In the genomic region with DNA sequence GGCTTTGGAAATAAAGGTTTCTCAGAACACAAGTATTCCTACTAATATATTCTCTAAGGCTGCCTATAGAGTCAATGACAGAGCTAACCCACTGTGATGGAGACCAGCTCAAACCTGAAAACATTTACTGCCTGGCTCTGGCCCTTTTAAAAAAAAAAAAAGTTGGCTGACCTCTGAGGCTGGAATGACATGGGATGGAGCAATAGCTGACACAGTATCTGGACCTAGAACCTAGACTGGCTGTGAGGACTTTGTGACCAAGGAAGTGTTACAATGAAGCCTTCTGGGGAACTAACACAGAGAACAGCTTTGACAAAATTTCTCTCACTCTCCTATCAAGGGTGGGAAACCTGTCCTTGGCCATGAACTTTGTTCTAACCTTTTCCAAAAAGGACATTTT, we compare ENCODE assay signal across 16 mouse cellular contexts. TPM values are rescaled to one million over a fixed set of nuclear protein-coding genes. Genes with fewer than 3 reads are reported as not detected.
DNase-seq lines count a peak whose midpoint lies in the region; ATAC-seq and TF ChIP-seq lines count a peak whose summit lies in the region.
"Had no signal": no experiment of that assay in that cellular context is flagged by ENCODE, and none has a peak within 500 bp of the region (broad histone marks: within the 10 kb centered on the region; RNA-seq: fewer than 3 reads in every experiment).

No protein-coding gene starts in this region.

- no peaks in the 10 kb centered on the region for H3K27me3 ChIP-seq in heart, embryonic 11.5 days (ENCODE audit: control insufficient read depth, insufficient read depth, low read length)
- no peaks in the 10 kb centered on the region for H3K27me3 ChIP-seq in liver, adult 2 months (ENCODE audit: control insufficient read depth, insufficient read depth, low read length)
- 0 out of 2 replicates have a peak, but pooled peaks cover 1% of the 10 kb centered on the region for H3K27me3 ChIP-seq in liver, postnatal 0 days (ENCODE audit: insufficient read depth, low read length)
- H3K27me3 ChIP-seq: limb, embryonic 12.5 days had no signal

- peaks cover 61% of the 10 kb centered on the region for H3K4me1 ChIP-seq in heart, embryonic 11.5 days (ENCODE audit: control insufficient read depth, insufficient read depth, low read length)
- H3K4me1 ChIP-seq in liver, adult 2 months (ENCODE audit: control insufficient read depth, insufficient read depth, low read length) = peaks cover 61% of the 10 kb centered on the region
- peaks cover 48% of the 10 kb centered on the region for H3K4me1 ChIP-seq in liver, postnatal 0 days (ENCODE audit: insufficient read depth)

- peaks cover 42% of the 10 kb centered on the region for H3K79me2 ChIP-seq in liver, adult 2 months (ENCODE audit: control insufficient read depth, insufficient read depth, low read length)

- TF ChIP-seq EP300 in liver, postnatal 0 days (IDR thresholded peaks at IDR 0.05; ENCODE audit: low read depth) = peak; percentile 70

- H3K9ac ChIP-seq in heart, embryonic 11.5 days (ENCODE audit: low read depth, low read length) = 0 out of 2 replicates have a peak overlapping the region, but pooled peaks have one; percentile 10
- H3K9ac ChIP-seq in liver, adult 2 months (ENCODE audit: low read depth, low read length) = peak overlapping the region; percentile 64; the same call in 1 of the 2 replicates
- no peak overlapping the region for H3K9ac ChIP-seq in liver, postnatal 0 days (replicated peaks)
- H3K9ac ChIP-seq: forebrain, postnatal 0 days; limb, embryonic 12.5 days; neural tube, embryonic 13.5 days had no signal

- no peak for TF ChIP-seq POLR2A in liver, adult 2 months (IDR thresholded peaks at IDR 0.05; ENCODE audit: extremely low read depth, insufficient read depth, low read length)

- H3K4me2 ChIP-seq in heart, embryonic 11.5 days = peak overlapping the region; percentile 35; the same call in 1 of the 2 replicates
- H3K4me2 ChIP-seq in liver, postnatal 0 days (ENCODE audit: low read depth, low read length) = peak overlapping the region; percentile 43
- H3K4me2 ChIP-seq: limb, embryonic 12.5 days; neural tube, embryonic 13.5 days had no signal

- H3K27ac ChIP-seq in heart, embryonic 11.5 days (ENCODE audit: low read depth, low read length) = no peak overlapping the region
- H3K27ac ChIP-seq in liver, adult 2 months (replicated peaks; ENCODE audit: insufficient read depth, low read depth, low read length) = peak overlapping the region; percentile 97
- H3K27ac ChIP-seq in liver, postnatal 0 days (ENCODE audit: low read depth) = peak overlapping the region; percentile 88
- H3K27ac ChIP-seq: hindbrain, embryonic 10.5 days; limb, embryonic 12.5 days; midbrain, embryonic 10.5 days; neural tube, embryonic 13.5 days had no signal

- no peak overlapping the region for H3K4me3 ChIP-seq in heart, embryonic 11.5 days (ENCODE audit: low read depth, low read length)
- H3K4me3 ChIP-seq in liver, adult 2 months (ENCODE audit: insufficient read depth, low read depth, low read length) = peak overlapping the region; percentile 28
- H3K4me3 ChIP-seq in liver, postnatal 0 days (ENCODE audit: low read depth, low read length) = no peak overlapping the region
- H3K4me3 ChIP-seq: hindbrain, embryonic 10.5 days; limb, embryonic 12.5 days; midbrain, embryonic 10.5 days; neural tube, embryonic 13.5 days had no signal

- ATAC-seq in heart, embryonic 11.5 days (replicated peaks; ENCODE audit: insufficient number of reproducible peaks, low FRiP score, low TSS enrichment) = no peak
- ATAC-seq in liver, postnatal 0 days = peak; percentile 74
- ATAC-seq: forebrain, postnatal 0 days; inflammation-experienced regulatory T-cells, adult 6 months had no signal

- DNase-seq in heart, postnatal 25 days (ENCODE audit: low spot score) = no peak
- DNase-seq in liver, adult 2 months (ENCODE audit: extremely low read depth, low read depth, low spot score) = peak; percentile 95
- DNase-seq in liver = no peak
- peak; percentile 12 for DNase-seq in kidney, postnatal 10 days
- DNase-seq in liver, postnatal 0 days = no peak
- no peak for DNase-seq in thymus, adult 18-20 months
- DNase-seq in frontal cortex, postnatal 36 days (ENCODE audit: low spot score in 2 of 2) = no peak
- DNase-seq: cerebellum, postnatal 14 days; forebrain, postnatal 0 days; thymus, adult 2 months had no signal

- intact Hi-C loops in heart, postnatal 25 days (cut with DNase I) = no loop called here

- TF ChIP-seq CTCF in liver, adult 2 months (IDR thresholded peaks at IDR 0.05; ENCODE audit: low read depth, low read length) = no peak
- no peak for TF ChIP-seq CTCF in liver, postnatal 0 days (IDR thresholded peaks at IDR 0.05; ENCODE audit: low read depth)

- H3K9me3 ChIP-seq in heart, embryonic 11.5 days (replicated peaks; ENCODE audit: control insufficient read depth, low read length) = no peaks in the 10 kb centered on the region
- no peaks in the 10 kb centered on the region for H3K9me3 ChIP-seq in liver, postnatal 0 days (ENCODE audit: low read length)
- H3K9me3 ChIP-seq: hindbrain, embryonic 10.5 days; limb, embryonic 12.5 days; midbrain, embryonic 10.5 days; neural tube, embryonic 13.5 days had no signal

- 0 out of 2 replicates have a peak, but pooled peaks cover 2% of the 10 kb centered on the region for H3K36me3 ChIP-seq in heart, embryonic 11.5 days (ENCODE audit: control insufficient read depth, insufficient read depth, low read length)
- H3K36me3 ChIP-seq in liver, adult 2 months (ENCODE audit: control insufficient read depth, insufficient read depth, low read length) = no peaks in the 10 kb centered on the region; the same call in 1 of the 2 replicates
- H3K36me3 ChIP-seq in liver, postnatal 0 days (replicated peaks; ENCODE audit: insufficient read depth, low read length) = no peaks in the 10 kb centered on the region
- H3K36me3 ChIP-seq: neural tube, embryonic 13.5 days had no signal

RNA-seq across cellular contexts. Expression of a gene that starts 9.3 kb away (rescaled TPM):
- polyA plus RNA-seq in heart, embryonic 11.5 days (2014; fragmentation: Nextera tagmentation; extraction: Ambion mirVana) = 9.2 and 11.1 TPM in 2 replicates
- 10 to 100 TPM; 34.9 to 37.7 TPM for total RNA-seq in heart, postnatal 25 days (2021)
- total RNA-seq in liver, adult 2 months (2014; rRNA removed) = 16.1 and 17.1 TPM in 2 replicates
- 42.1 and 65.7 TPM in 2 replicates for polyA plus RNA-seq in liver, adult 2 months (2012; rRNA removed)
- 2.5 and 3.2 TPM in 2 replicates for polyA plus RNA-seq in liver, postnatal 0 days (2015; fragmentation: Nextera tagmentation; extraction: Ambion mirVana)

Comparison
In these comparisons a context has a peak if more than half of its experiments do, and no peak if none do; other contexts are left out.
1. DNase-seq: peak in liver, adult 2 months (single experiment) and kidney, postnatal 10 days (single experiment); none in heart, postnatal 25 days (single experiment), liver (single experiment), liver, postnatal 0 days (single experiment), thymus, adult 18-20 months (0 of 2) and frontal cortex, postnatal 36 days (0 of 2).